Mouse (Mus musculus) spleen, adult 2 months (tissue): ENCODE measurements around the gene Gm10306. TPM values are rescaled to one million over a fixed set of nuclear protein-coding genes. Genes with fewer than 3 reads are reported as not detected.

ENCODE experiments used
- DNase-seq, 2 experiments: peaks; one replicate each; pipeline versions ENCODE4 v3.0.0 to v3.0.0-alpha.2; 2012 to 2021; ENCODE audit warnings: low spot score in 2 of 2, low read depth in 1 of 2
- H3K27ac ChIP-seq: fragments of 200-500 bp; 2 replicates; pipeline ENCODE4 v1.5.1; 2012; ENCODE audit warnings: low read length, inconsistent platforms; ENCODE audit not compliant: insufficient read depth
- H3K27me3 ChIP-seq: fragments of 200-500 bp; 2 replicates; pipeline ENCODE4 v1.6.1; 2012; ENCODE audit warnings: mild to moderate bottlenecking, moderate library complexity, low read length, inconsistent platforms; ENCODE audit not compliant: control insufficient read depth, insufficient read depth
- H3K36me3 ChIP-seq: fragments of 200-500 bp; 2 replicates; pipeline ENCODE4 v1.6.1; 2012; ENCODE audit warnings: mild to moderate bottlenecking, low read length, inconsistent platforms; ENCODE audit not compliant: control insufficient read depth, insufficient read depth
- H3K4me1 ChIP-seq: fragments of 200-500 bp; 2 replicates; pipeline ENCODE4 v1.6.1; 2011; ENCODE audit warnings: inconsistent platforms; ENCODE audit not compliant: control insufficient read depth, insufficient read depth, insufficient read length
- H3K4me3 ChIP-seq: fragments of 200-500 bp; 2 replicates; pipeline ENCODE4 v1.5.1; 2011; ENCODE audit warnings: mild to moderate bottlenecking, inconsistent platforms; ENCODE audit not compliant: insufficient read depth, insufficient read length; ENCODE audit errors: extremely low read depth
- CTCF ChIP-seq: fragments of 200-500 bp; IDR thresholded peaks from 2 replicates; pipeline ENCODE4 v1.5.1; 2011; ENCODE audit warnings: mild to moderate bottlenecking, inconsistent platforms; ENCODE audit not compliant: insufficient read depth, insufficient read length, insufficient replicate concordance; ENCODE audit errors: extremely low read depth
- POLR2A ChIP-seq: fragments of 200-500 bp; IDR thresholded peaks from 2 replicates; pipeline ENCODE4 v1.6.1; 2011; ENCODE audit warnings: low read depth, low read length, inconsistent platforms
- WGBS: fragments of 180-500 bp; shearing (Covaris S2); methylation state at CpG from one replicate; pipeline ENCODE4 v1.1.7; 2018; 5-methylcytosine and 5-hydroxymethylcytosine counted together
- polyA plus RNA-seq: library from polyadenylated mRNA; depleted of rRNA; stranded (reverse); fragments of >200 nt; gene quantifications from 2 replicates; pipeline ENCODE4 v1.2.3, GENCODE M21; 2012; rRNA removed

Gm10306 gene
- polyA plus RNA-seq, 1 experiment: not detected

- Histone ChIP-seq H3K4me1 (peaks cover 2% of the 10 kb centered on the region; the same call in 1 of the 2 replicates), H3K27ac (no peak overlapping the region), H3K27me3 (no peaks in the 10 kb centered on the region), H3K36me3 (no peaks in the 10 kb centered on the region), H3K4me3 (no peak overlapping the region)
- TF ChIP-seq CTCF: no peak
- no peak for TF ChIP-seq POLR2A
- DNase-seq: no peak
- WGBS: 87% methylated on average over 2 of the region's 2 CpGs
Measured at GRCm38 (mm10) chr4:94605591-94605990, 49.2 kb downstream of the Gm10306 start.

Other genes starting within 250 kb of the Gm10306 start
- 4.2 and 7.8 TPM in 2 replicates for gene Caap1, start 250 bp downstream of the Gm10306 start, polyA plus RNA-seq
- 27.6 and 61.3 TPM in 2 replicates for gene Plaa, start 46.7 kb downstream of the Gm10306 start, polyA plus RNA-seq
- 0.21 and 0.33 TPM in 2 replicates for gene Ift74, start 57.9 kb downstream of the Gm10306 start, polyA plus RNA-seq
- not detected in 2 replicates for gene Lrrc19, start 93.6 kb downstream of the Gm10306 start, polyA plus RNA-seq
- gene Tek, start 182.7 kb downstream of the Gm10306 start, polyA plus RNA-seq: 1.9 and 2.3 TPM in 2 replicates